Mouse (Mus musculus): ENCODE data around the gene Ppp1r27. TPM values are rescaled to one million over a fixed set of nuclear protein-coding genes. Genes with fewer than 3 reads are reported as not detected.

The Ppp1r27 gene
- polyA plus RNA-seq, 1 experiment from 2014 or later, result not detected

DNA sequence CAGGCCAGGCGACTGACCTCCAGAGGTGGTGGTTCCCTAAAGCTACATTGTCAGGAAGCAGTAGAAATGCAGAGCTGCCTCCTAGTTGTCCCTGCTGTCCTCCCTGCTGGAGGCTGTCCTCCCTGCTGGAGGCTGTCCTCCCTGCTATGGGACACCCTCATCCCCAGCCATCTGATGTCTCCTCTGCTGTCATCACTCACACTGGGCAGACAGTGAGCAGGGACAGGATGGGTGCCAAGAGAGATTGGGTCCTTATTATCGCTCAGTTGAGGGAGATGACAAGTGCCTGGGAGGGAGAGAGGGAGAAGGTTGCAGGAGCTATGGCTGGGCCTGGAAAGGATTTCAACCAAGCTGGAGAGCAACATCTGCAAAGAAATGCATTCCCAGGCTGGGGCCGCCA is 15.8 kb downstream of the Ppp1r27 start:
- no peak overlapping the region for H3K4me2 ChIP-seq
- peaks cover 6% of the 10 kb centered on the region for H3K4me1 ChIP-seq (ENCODE audit: insufficient read depth)
- no peak for DNase-seq
- ATAC-seq (ENCODE audit: insufficient read depth), result no peak
- H3K36me3 ChIP-seq (ENCODE audit: insufficient read depth), result no peaks in the 10 kb centered on the region
- TF ChIP-seq CTCF (IDR thresholded peaks at IDR 0.05; ENCODE audit: low read depth), result no peak
- H3K9ac ChIP-seq, result no peak overlapping the region
- H3K4me3 ChIP-seq (ENCODE audit: low read depth, low read length), result no peak overlapping the region
- WGBS, result 65% methylated on average over 3 of the region's 3 CpGs
- no peaks in the 10 kb centered on the region for H3K9me3 ChIP-seq (ENCODE audit: low read depth, low read length)
- no peak overlapping the region for H3K27ac ChIP-seq (ENCODE audit: low read depth)
- H3K27me3 ChIP-seq (ENCODE audit: insufficient read depth, low read length), result peaks cover 35% of the 10 kb centered on the region

DNA sequence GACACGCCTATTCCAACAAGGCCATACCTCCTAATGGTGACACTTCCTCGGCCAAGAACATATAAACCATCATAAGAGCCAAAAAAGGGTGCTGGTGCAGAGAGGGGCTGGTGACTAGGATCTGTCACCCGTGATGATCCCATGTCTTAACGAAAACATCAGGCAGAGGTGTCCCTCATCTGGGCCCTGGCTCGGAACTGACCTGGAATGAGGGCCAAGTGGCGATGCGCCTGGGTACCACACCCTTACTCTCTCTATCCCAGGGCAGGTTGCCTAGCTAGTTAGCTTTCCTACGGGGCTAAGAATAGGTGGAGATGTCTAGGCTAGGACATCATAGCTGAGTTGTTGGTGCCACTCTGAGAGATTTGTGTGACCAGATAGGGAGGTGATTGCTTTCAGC is 16.8 kb downstream of the Ppp1r27 start:
- Histone ChIP-seq H3K4me1 (ENCODE audit: insufficient read depth) (peaks cover 6% of the 10 kb centered on the region), H3K36me3 (ENCODE audit: insufficient read depth) (no peaks in the 10 kb centered on the region), H3K4me2 (no peak overlapping the region), H3K27me3 (ENCODE audit: insufficient read depth, low read length) (peaks cover 46% of the 10 kb centered on the region), H3K4me3 (ENCODE audit: low read depth, low read length) (no peak overlapping the region), H3K27ac (ENCODE audit: low read depth) (no peak overlapping the region), H3K9ac (no peak overlapping the region), H3K9me3 (ENCODE audit: low read depth, low read length) (no peaks in the 10 kb centered on the region)
- WGBS, result 79% methylated on average over 8 of the region's 8 CpGs
- DNase-seq (no peak), ATAC-seq (ENCODE audit: insufficient read depth) (no peak)
- no peak for TF ChIP-seq CTCF (IDR thresholded peaks at IDR 0.05; ENCODE audit: low read depth)

DNA sequence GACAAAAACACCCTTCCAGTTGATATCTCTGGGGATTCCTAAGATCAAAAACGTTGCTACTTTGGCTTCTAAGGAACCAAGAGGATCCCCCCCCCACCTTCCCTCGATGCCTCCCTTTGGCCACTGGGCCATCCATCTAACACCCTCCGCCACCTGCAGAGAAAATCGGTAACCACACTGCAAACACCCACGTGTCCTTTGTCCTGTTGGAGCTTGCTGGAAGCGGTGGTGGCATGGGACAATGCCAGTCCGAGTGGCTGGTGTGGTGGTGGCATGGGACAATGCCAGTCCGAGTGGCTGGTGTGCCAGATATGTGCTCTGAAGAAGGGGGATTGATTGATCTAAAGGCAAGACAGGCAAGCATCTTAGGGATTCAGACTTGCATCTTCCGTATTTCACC is 19.3 kb downstream of the Ppp1r27 start:
- DNase-seq, result no peak
- Histone ChIP-seq H3K9ac (peak overlapping the region; percentile 51; the same call in 1 of the 2 replicates), H3K4me2 (no peak overlapping the region)

DNA sequence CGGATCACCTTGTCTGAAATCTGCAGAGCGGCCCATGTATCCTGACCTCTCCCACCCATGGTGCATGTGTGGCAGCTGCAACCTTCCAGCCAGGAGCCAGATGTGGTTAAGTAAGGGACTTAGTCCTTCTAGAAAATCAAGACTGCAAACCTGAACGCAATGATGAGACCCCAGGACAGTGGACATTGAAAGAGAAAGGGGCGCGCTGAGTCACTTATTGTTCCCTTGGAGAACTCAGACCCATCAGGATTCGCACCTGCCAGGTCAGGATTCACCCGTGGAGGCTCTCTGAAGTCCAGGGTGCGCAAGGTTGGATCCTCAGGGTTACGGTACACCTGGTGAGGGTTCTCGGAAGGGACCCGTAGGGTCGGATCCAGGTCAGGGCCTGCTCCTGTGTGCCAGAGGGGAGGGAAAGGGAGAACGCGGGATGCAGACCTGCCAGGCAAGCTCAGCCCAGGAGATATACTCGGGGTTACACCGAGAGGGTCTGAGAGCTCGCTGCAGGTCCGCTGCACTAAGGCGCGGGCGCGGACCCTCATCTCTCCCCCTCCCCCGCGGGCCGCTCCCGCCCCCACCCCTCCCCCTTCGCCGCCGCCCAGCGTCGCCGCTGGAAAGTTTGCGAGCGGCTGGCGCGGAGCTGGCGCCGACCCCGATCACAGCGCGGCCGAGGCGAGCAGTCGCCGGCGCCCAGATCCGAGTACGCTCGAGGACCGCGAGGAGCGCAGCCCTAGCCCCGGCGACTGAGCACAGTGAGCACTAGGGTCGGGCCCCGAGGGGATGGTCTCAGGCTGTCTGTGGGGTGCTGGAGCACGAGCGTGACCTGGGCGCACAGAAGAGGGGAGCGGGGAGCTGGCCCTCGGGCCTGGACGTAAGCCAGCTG is 20.6 kb downstream of the Ppp1r27 start, which contains the start of gene Gcgr:
Gcgr (plus strand) TSS at position 615 of the 880 bp plus-strand sequence.
- H3K27ac ChIP-seq (ENCODE audit: low read depth), result no peak within 1 kb of the TSS
- WGBS, result 7% methylated on average over 60 of the region's 62 CpGs
- no peaks in the 10 kb centered on the region for H3K4me1 ChIP-seq (ENCODE audit: insufficient read depth)
- no peaks in the 10 kb centered on the region for H3K36me3 ChIP-seq (ENCODE audit: insufficient read depth)
- TF ChIP-seq CTCF (IDR thresholded peaks at IDR 0.05; ENCODE audit: low read depth), result no peak
- ATAC-seq (ENCODE audit: insufficient read depth) (peak; percentile 54), DNase-seq (peak; percentile 62)
- no peaks in the 10 kb centered on the region for H3K9me3 ChIP-seq (ENCODE audit: low read depth, low read length)
- H3K27me3 ChIP-seq (ENCODE audit: insufficient read depth, low read length), result peaks cover 54% of the 10 kb centered on the region
- H3K4me2 ChIP-seq, result peak within 1 kb of the TSS; percentile 75
- H3K9ac ChIP-seq, result peak within 1 kb of the TSS; percentile 51
- peak within 1 kb of the TSS; percentile 44 for H3K4me3 ChIP-seq (ENCODE audit: low read depth, low read length)

More for the DNA sequence above, 19.3 kb downstream of the Ppp1r27 start:
- ATAC-seq (ENCODE audit: insufficient read depth), result no peak
- Histone ChIP-seq H3K36me3 (ENCODE audit: insufficient read depth) (no peaks in the 10 kb centered on the region), H3K9me3 (ENCODE audit: low read depth, low read length) (no peaks in the 10 kb centered on the region), H3K4me3 (ENCODE audit: low read depth, low read length) (no peak overlapping the region), H3K4me1 (ENCODE audit: insufficient read depth) (no peaks in the 10 kb centered on the region), H3K27ac (ENCODE audit: low read depth) (no peak overlapping the region), H3K27me3 (ENCODE audit: insufficient read depth, low read length) (peaks cover 54% of the 10 kb centered on the region)
- TF ChIP-seq CTCF (IDR thresholded peaks at IDR 0.05; ENCODE audit: low read depth), result no peak
- 20% methylated on average over 9 of the region's 9 CpGs for WGBS

DNA sequence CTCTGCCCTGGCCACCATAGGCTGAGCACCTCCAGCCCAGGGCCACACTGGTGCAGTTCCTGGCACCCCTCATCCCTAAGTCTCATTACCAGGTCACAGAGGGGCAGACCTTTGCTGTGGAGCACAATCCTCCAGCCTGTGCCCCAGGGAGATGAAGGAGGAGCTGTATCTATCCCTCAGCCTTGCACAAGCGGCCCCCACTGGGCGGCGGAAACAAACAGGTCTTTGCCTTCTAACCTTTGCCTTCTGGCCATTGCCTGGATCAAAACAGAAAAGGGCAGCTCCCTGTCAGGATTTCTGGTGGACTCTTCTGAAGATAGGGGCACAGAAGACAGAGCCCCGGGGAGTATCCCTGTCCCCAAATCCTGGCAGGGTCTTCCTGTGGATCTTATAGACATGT is 22.0 kb downstream of the Ppp1r27 start:
- WGBS, result 51% methylated on average over 4 of the region's 4 CpGs
- H3K27me3 ChIP-seq (ENCODE audit: insufficient read depth, low read length), result peaks cover 54% of the 10 kb centered on the region

DNA sequence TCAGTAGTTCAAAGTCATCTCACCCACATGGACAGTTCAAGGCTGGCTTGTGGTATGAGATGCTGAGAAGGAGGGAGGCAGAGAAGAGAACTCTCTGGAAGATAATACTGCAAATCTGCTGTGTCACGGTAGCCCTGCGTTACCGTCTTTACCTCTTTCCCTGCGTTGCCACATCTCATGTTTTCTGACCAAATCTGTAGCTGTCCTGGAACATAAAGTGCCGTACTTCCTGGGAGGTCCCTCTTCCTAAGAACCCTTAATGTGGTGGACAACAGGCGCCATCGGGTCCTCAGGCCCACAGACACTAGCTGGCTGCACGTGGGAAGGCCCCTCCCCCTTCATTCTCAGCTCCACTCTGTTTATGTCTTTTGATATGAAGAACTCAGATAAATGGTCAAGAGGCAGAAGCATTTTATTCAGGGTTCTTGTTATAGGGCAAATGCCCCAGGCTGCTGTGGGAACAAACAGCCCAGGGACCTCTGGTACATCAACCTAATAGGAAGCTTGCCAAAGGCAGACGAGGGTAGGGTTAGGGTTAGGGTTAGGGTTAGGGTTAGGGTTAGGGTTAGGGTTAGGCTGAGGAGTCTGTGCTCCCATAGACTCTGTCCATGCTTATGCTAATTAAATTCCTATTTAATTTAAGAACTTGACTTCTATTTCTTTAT is 23.1 kb downstream of the Ppp1r27 start:
- no peak for TF ChIP-seq CTCF (IDR thresholded peaks at IDR 0.05; ENCODE audit: low read depth)
- no peak overlapping the region for H3K4me3 ChIP-seq (ENCODE audit: low read depth, low read length)
- no peak overlapping the region for H3K4me2 ChIP-seq
- ATAC-seq (ENCODE audit: insufficient read depth) (no peak), DNase-seq (no peak)
- no peaks in the 10 kb centered on the region for H3K9me3 ChIP-seq (ENCODE audit: low read depth, low read length)
- 48% methylated on average over 9 of the region's 9 CpGs for WGBS
- peaks cover 46% of the 10 kb centered on the region for H3K27me3 ChIP-seq (ENCODE audit: insufficient read depth, low read length)
- no peak overlapping the region for H3K27ac ChIP-seq (ENCODE audit: low read depth)
- H3K9ac ChIP-seq, result no peak overlapping the region
- H3K4me1 ChIP-seq (ENCODE audit: insufficient read depth), result no peaks in the 10 kb centered on the region
- no peaks in the 10 kb centered on the region for H3K36me3 ChIP-seq (ENCODE audit: insufficient read depth)

More for the DNA sequence above, 22.0 kb downstream of the Ppp1r27 start:
- DNase-seq (no peak), ATAC-seq (ENCODE audit: insufficient read depth) (no peak)
- H3K4me1 ChIP-seq (ENCODE audit: insufficient read depth), result no peaks in the 10 kb centered on the region
- TF ChIP-seq CTCF (IDR thresholded peaks at IDR 0.05; ENCODE audit: low read depth), result no peak
- H3K9me3 ChIP-seq (ENCODE audit: low read depth, low read length), result no peaks in the 10 kb centered on the region
- H3K4me3 ChIP-seq (ENCODE audit: low read depth, low read length), result no peak overlapping the region
- H3K9ac ChIP-seq, result no peak overlapping the region
- H3K36me3 ChIP-seq (ENCODE audit: insufficient read depth), result no peaks in the 10 kb centered on the region
- H3K4me2 ChIP-seq, result no peak overlapping the region
- H3K27ac ChIP-seq (ENCODE audit: low read depth), result no peak overlapping the region

DNA sequence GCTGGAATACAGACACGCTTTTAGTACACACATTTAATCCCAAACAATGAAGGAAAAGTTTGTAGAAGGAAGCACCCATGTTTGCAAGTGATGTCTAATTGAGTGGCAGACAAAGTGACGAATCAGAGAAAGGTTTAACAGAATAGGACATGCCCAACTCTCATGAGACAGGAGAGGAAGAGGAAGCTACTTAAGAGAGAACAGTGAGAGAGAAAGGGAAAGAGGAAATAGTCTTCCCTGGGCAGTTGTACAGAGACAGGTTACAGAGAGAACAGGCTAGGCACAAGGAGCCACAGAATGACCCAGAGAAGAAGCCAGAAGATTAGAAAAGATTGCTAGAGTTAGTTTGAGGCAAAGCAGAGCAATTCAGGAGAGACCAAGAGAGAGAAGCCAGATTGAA is 25.0 kb downstream of the Ppp1r27 start:
- no peak for TF ChIP-seq CTCF (IDR thresholded peaks at IDR 0.05; ENCODE audit: low read depth)
- ATAC-seq (ENCODE audit: insufficient read depth) (no peak), DNase-seq (no peak)
- Histone ChIP-seq H3K36me3 (ENCODE audit: insufficient read depth) (no peaks in the 10 kb centered on the region), H3K9me3 (ENCODE audit: low read depth, low read length) (no peaks in the 10 kb centered on the region), H3K4me2 (no peak overlapping the region), H3K4me1 (ENCODE audit: insufficient read depth) (no peaks in the 10 kb centered on the region), H3K4me3 (ENCODE audit: low read depth, low read length) (no peak overlapping the region), H3K27me3 (ENCODE audit: insufficient read depth, low read length) (peaks cover 27% of the 10 kb centered on the region), H3K9ac (no peak overlapping the region), H3K27ac (ENCODE audit: low read depth) (no peak overlapping the region)
- WGBS, result 76% methylated on average over 2 of the region's 2 CpGs
